Mouse (Mus musculus): Measurements from ENCODE around the gene Abcc6. TPM values are rescaled to one million over a fixed set of nuclear protein-coding genes. Genes with fewer than 3 reads are reported as not detected.

The Abcc6 gene
- total and polyA plus RNA-seq, 2 experiments from 2014 or later = 0.55 to 0.58 TPM

DNA sequence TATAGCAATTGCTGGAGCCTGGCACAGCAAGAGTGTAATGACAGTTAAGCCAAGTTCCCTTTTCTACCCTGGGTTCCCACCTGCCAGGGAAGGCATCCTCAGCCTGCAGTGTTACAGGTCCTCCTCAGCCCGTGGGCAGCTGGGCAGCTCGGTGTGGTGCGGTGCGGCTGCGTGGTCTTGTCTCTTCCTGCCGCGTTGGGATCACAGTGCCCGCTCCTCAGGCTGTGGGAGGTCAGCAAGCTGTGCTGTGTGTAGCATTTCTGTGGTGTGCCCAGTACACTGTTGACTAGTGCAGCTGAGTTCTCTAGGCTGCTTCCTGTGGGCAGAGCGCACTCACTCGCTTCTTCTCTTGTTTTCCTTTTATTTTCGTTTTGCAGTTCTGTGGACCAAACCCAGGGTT, 28.8 kb upstream of the Abcc6 start:
- no peak for ATAC-seq

DNA sequence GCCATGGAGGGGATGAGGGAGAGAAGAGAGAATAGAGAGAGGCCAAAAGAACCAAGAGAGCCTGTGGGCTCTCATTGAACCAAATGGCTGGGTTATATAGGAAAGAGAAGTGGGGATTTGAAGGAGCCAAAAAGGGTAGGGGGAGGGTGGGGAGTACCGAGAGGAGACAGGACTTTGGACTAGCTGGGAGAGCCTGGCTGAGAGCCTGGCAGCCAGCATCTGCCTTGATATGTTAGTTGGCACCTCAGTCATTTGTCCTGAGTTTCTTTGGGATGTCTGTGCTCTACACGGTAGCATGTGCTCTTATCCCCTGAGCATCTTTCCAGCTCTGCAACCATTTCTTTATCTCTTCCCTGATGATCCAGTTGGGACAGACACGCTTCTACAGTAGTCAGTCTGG, 23.5 kb upstream of the Abcc6 start:
- Histone ChIP-seq H3K4me3 (ENCODE audit: low read length) (no peak overlapping the region), H3K4me2 (ENCODE audit: low read depth, low read length) (no peak overlapping the region), H3K36me3 (ENCODE audit: insufficient read depth, low read length) (peaks cover 47% of the 10 kb centered on the region; the same call in 1 of the 2 replicates), H3K9me3 (ENCODE audit: low read length) (no peaks in the 10 kb centered on the region), H3K9ac (replicated peaks; ENCODE audit: low read length) (no peak overlapping the region), H3K4me1 (ENCODE audit: insufficient read depth, low read length) (no peaks in the 10 kb centered on the region), H3K27me3 (ENCODE audit: insufficient read depth, low read length) (no peaks in the 10 kb centered on the region), H3K27ac (no peak overlapping the region)
- no peak for TF ChIP-seq CTCF (IDR thresholded peaks at IDR 0.05; ENCODE audit: low read depth)
- 74% methylated on average over 3 of the region's 3 CpGs for WGBS
- peak; percentile 11 for DNase-seq (ENCODE audit: low spot score)
- no peak for ATAC-seq

More for the DNA sequence above, 28.8 kb upstream of the Abcc6 start:
- H3K4me2 ChIP-seq (ENCODE audit: low read depth, low read length) = no peak overlapping the region
- WGBS = 83% methylated on average over 11 of the region's 11 CpGs
- no peak for DNase-seq (ENCODE audit: low spot score)
- no peak overlapping the region for H3K9ac ChIP-seq (replicated peaks; ENCODE audit: low read length)
- no peaks in the 10 kb centered on the region for H3K27me3 ChIP-seq (ENCODE audit: insufficient read depth, low read length)
- H3K36me3 ChIP-seq (ENCODE audit: insufficient read depth, low read length) = peaks cover 51% of the 10 kb centered on the region
- H3K4me3 ChIP-seq (ENCODE audit: low read length) = no peak overlapping the region
- H3K27ac ChIP-seq = no peak overlapping the region
- no peak for TF ChIP-seq CTCF (IDR thresholded peaks at IDR 0.05; ENCODE audit: low read depth)
- H3K9me3 ChIP-seq (ENCODE audit: low read length) = no peaks in the 10 kb centered on the region
- no peaks in the 10 kb centered on the region for H3K4me1 ChIP-seq (ENCODE audit: insufficient read depth, low read length)

GRCm38 (mm10) chr7:46052161-46052821, 22.2 kb upstream of the Abcc6 start:
- peaks cover 41% of the 10 kb centered on the region; the same call in 1 of the 2 replicates for H3K36me3 ChIP-seq (ENCODE audit: insufficient read depth, low read length)
- no peaks in the 10 kb centered on the region for H3K27me3 ChIP-seq (ENCODE audit: insufficient read depth, low read length)
- TF ChIP-seq CTCF (IDR thresholded peaks at IDR 0.05; ENCODE audit: low read depth) = peak; percentile 61
- H3K9ac ChIP-seq (replicated peaks; ENCODE audit: low read length) = no peak overlapping the region
- whole genome bisulfite sequencing = 69% methylated on average over 4 of the region's 4 CpGs
- no peak overlapping the region for H3K4me3 ChIP-seq (ENCODE audit: low read length)
- no peaks in the 10 kb centered on the region for H3K4me1 ChIP-seq (ENCODE audit: insufficient read depth, low read length)
- no peak overlapping the region for H3K27ac ChIP-seq
- H3K4me2 ChIP-seq (ENCODE audit: low read depth, low read length) = no peak overlapping the region
- ATAC-seq = peak; percentile 48; the same call in 1 of the 2 replicates
- DNase-seq (ENCODE audit: low spot score) = peak; percentile 65
- no peaks in the 10 kb centered on the region for H3K9me3 ChIP-seq (ENCODE audit: low read length)

GRCm38 (mm10) chr7:46049981-46050380, 19.9 kb upstream of the Abcc6 start:
- Histone ChIP-seq H3K9me3 (ENCODE audit: low read length) (no peaks in the 10 kb centered on the region), H3K27me3 (ENCODE audit: insufficient read depth, low read length) (no peaks in the 10 kb centered on the region), H3K4me3 (ENCODE audit: low read length) (no peak overlapping the region), H3K4me1 (ENCODE audit: insufficient read depth, low read length) (no peaks in the 10 kb centered on the region), H3K36me3 (ENCODE audit: insufficient read depth, low read length) (peaks cover 50% of the 10 kb centered on the region), H3K27ac (no peak overlapping the region), H3K9ac (replicated peaks; ENCODE audit: low read length) (no peak overlapping the region), H3K4me2 (ENCODE audit: low read depth, low read length) (no peak overlapping the region)
- 60% methylated on average over 7 of the region's 7 CpGs for WGBS
- peak; percentile 35 for DNase-seq (ENCODE audit: low spot score)
- TF ChIP-seq CTCF (IDR thresholded peaks at IDR 0.05; ENCODE audit: low read depth) = no peak
- ATAC-seq = peak; percentile 35; the same call in 1 of the 2 replicates

DNA sequence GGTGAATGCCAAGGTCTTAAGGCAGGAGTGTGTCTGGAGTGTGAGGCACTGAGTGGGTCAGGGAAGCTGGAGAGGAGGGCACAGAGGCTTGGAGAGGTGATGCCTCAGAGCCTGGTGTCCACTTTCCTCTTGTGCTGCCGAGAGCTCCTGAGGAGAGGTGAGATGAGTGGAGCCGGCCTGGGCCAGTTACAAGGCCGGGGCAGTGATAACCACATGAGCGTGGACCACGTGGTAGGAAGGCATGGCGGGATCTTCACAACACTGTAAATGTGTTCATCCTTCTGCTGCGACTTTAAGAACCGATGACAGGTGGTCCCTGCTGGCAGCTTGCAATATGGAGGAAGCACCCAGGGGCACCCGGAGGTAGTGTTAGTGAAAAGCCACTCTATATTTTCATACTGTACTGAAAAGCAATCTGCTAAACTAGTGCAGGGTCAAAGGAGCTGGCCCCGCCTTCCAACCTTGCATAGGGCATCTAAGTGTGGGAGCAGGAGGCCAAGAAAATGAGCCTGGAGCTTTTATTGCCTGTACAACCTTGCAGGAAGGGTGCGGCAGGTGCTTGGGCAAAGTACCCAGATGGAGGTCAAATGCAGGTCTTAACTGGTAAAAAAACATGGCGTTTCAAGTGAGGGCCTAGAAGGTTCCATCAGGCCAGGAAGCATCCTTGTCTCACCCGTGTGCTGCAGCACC, 17.9 kb upstream of the Abcc6 start:
- 92% methylated on average over 13 of the region's 13 CpGs for WGBS

DNA sequence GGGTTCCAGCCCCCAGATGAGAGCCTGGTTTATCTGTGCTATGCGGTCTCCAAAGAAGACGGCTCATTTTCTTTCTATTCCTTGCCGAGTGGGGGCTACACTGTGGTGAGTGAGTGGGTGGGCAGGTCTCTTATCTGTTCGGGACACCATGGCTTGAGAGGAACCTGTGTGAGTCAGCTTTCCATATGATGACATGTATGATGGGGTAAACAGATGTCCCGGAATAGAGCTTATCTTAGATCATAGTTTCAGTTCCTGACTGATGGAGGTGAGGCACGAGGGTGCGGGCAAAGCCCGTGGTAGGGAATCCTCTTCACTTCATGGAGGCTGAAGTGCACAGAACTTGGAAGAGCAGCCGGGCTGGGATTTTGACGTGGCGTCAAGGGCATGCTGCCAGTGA, 15.8 kb upstream of the Abcc6 start:
- H3K9ac ChIP-seq (replicated peaks; ENCODE audit: low read length) = no peak overlapping the region
- ATAC-seq (no peak), DNase-seq (ENCODE audit: low spot score) (no peak)
- no peak overlapping the region for H3K4me2 ChIP-seq (ENCODE audit: low read depth, low read length)
- no peak for TF ChIP-seq CTCF (IDR thresholded peaks at IDR 0.05; ENCODE audit: low read depth)
- H3K27me3 ChIP-seq (ENCODE audit: insufficient read depth, low read length) = no peaks in the 10 kb centered on the region
- WGBS = 95% methylated on average over 11 of the region's 11 CpGs
- no peak overlapping the region for H3K4me3 ChIP-seq (ENCODE audit: low read length)
- no peaks in the 10 kb centered on the region for H3K4me1 ChIP-seq (ENCODE audit: insufficient read depth, low read length)
- H3K27ac ChIP-seq = no peak overlapping the region
- H3K9me3 ChIP-seq (ENCODE audit: low read length) = no peaks in the 10 kb centered on the region
- peaks cover 53% of the 10 kb centered on the region for H3K36me3 ChIP-seq (ENCODE audit: insufficient read depth, low read length)

More for the DNA sequence above, 17.9 kb upstream of the Abcc6 start:
- no peaks in the 10 kb centered on the region for H3K27me3 ChIP-seq (ENCODE audit: insufficient read depth, low read length)
- DNase-seq (ENCODE audit: low spot score) (no peak), ATAC-seq (no peak)
- peaks cover 45% of the 10 kb centered on the region for H3K36me3 ChIP-seq (ENCODE audit: insufficient read depth, low read length)
- no peak for TF ChIP-seq CTCF (IDR thresholded peaks at IDR 0.05; ENCODE audit: low read depth)
- no peaks in the 10 kb centered on the region for H3K9me3 ChIP-seq (ENCODE audit: low read length)
- H3K4me3 ChIP-seq (ENCODE audit: low read length) = no peak overlapping the region
- H3K27ac ChIP-seq = no peak overlapping the region
- no peak overlapping the region for H3K4me2 ChIP-seq (ENCODE audit: low read depth, low read length)
- H3K4me1 ChIP-seq (ENCODE audit: insufficient read depth, low read length) = no peaks in the 10 kb centered on the region
- H3K9ac ChIP-seq (replicated peaks; ENCODE audit: low read length) = no peak overlapping the region

- Histone ChIP-seq H3K4me3 (ENCODE audit: low read length) (no peak overlapping the region), H3K9me3 (ENCODE audit: low read length) (no peaks in the 10 kb centered on the region), H3K9ac (replicated peaks; ENCODE audit: low read length) (no peak overlapping the region), H3K27ac (no peak overlapping the region), H3K36me3 (ENCODE audit: insufficient read depth, low read length) (peaks cover 48% of the 10 kb centered on the region), H3K4me2 (ENCODE audit: low read depth, low read length) (no peak overlapping the region), H3K4me1 (ENCODE audit: insufficient read depth, low read length) (no peaks in the 10 kb centered on the region), H3K27me3 (ENCODE audit: insufficient read depth, low read length) (no peaks in the 10 kb centered on the region)
- ATAC-seq (no peak), DNase-seq (ENCODE audit: low spot score) (no peak)
- no peak for TF ChIP-seq CTCF (IDR thresholded peaks at IDR 0.05; ENCODE audit: low read depth)
- 92% methylated on average over 10 of the region's 10 CpGs for WGBS
Observed at GRCm38 (mm10) chr7:46044106-46044505, 14.0 kb upstream of the Abcc6 start.
